Mouse (Mus musculus): ENCODE data around the gene Cdc34b. TPM values are rescaled to one million over a fixed set of nuclear protein-coding genes. Genes with fewer than 3 reads are reported as not detected.
"Not testable (repeated sequence)": the region's sequence is repeated elsewhere in the genome, so short reads cannot be mapped to it uniquely, and the experiment has no call there.

The Cdc34b gene
- total RNA-seq (2014; rRNA removed) (0.23 TPM in 1 of 2 replicates, not detected in the other), polyA plus RNA-seq (2015; fragmentation: Nextera tagmentation; extraction: Ambion mirVana) (not detected in 2 replicates)

GRCm38 (mm10) chr11:94741732-94742272 is at the start of gene Cdc34b:
Gene Cdc34b (plus strand): TSS chr11:94741782.
- Histone ChIP-seq H3K4me3 (ENCODE audit: low read depth, low read length) (no peak within 1 kb of the TSS), H3K9ac (no peak within 1 kb of the TSS), H3K4me1 (ENCODE audit: insufficient read depth) (no peaks in the 10 kb centered on the region), H3K27me3 (ENCODE audit: insufficient read depth, low read length) (no peaks in the 10 kb centered on the region), H3K9me3 (ENCODE audit: low read length) (no peaks in the 10 kb centered on the region), H3K4me2 (ENCODE audit: low read depth) (no peak within 1 kb of the TSS), H3K27ac (ENCODE audit: low read depth, low read length) (no peak within 1 kb of the TSS), H3K36me3 (ENCODE audit: insufficient read depth) (no peaks in the 10 kb centered on the region)
- WGBS, result 82% methylated on average over 29 of the region's 29 CpGs
- no peak for ATAC-seq
- no peak for TF ChIP-seq CTCF (IDR thresholded peaks at IDR 0.05; ENCODE audit: low read depth)
- no peak for DNase-seq

- not testable (repeated sequence) for H3K4me2 ChIP-seq (ENCODE audit: low read depth); H3K4me1 ChIP-seq (ENCODE audit: insufficient read depth); H3K27ac ChIP-seq (ENCODE audit: low read depth, low read length); H3K9ac ChIP-seq; ATAC-seq; H3K36me3 ChIP-seq (ENCODE audit: insufficient read depth); H3K9me3 ChIP-seq (ENCODE audit: low read length); H3K27me3 ChIP-seq (ENCODE audit: insufficient read depth, low read length); DNase-seq; H3K4me3 ChIP-seq (ENCODE audit: low read depth, low read length)
Measured at GRCm38 (mm10) chr11:94692502-94692901, 49.1 kb upstream of the Cdc34b start.

GRCm38 (mm10) chr11:94695508-94695907 is 46.1 kb upstream of the Cdc34b start:
- DNase-seq, result no peak
- no peaks in the 10 kb centered on the region for H3K36me3 ChIP-seq (ENCODE audit: insufficient read depth)
- ATAC-seq, result no peak
- no peak overlapping the region for H3K4me3 ChIP-seq (ENCODE audit: low read depth, low read length)
- no peak overlapping the region for H3K4me2 ChIP-seq (ENCODE audit: low read depth)
- no peak overlapping the region for H3K9ac ChIP-seq
- no peak overlapping the region for H3K27ac ChIP-seq (ENCODE audit: low read depth, low read length)
- H3K9me3 ChIP-seq (ENCODE audit: low read length), result no peaks in the 10 kb centered on the region
- 72% methylated on average over 6 of the region's 6 CpGs for WGBS
- H3K27me3 ChIP-seq (ENCODE audit: insufficient read depth, low read length), result no peaks in the 10 kb centered on the region
- no peaks in the 10 kb centered on the region for H3K4me1 ChIP-seq (ENCODE audit: insufficient read depth)
- no peak for TF ChIP-seq CTCF (IDR thresholded peaks at IDR 0.05; ENCODE audit: low read depth)

GRCm38 (mm10) chr11:94697140-94697539 is 44.4 kb upstream of the Cdc34b start:
- no peaks in the 10 kb centered on the region for H3K9me3 ChIP-seq (ENCODE audit: low read length)
- H3K36me3 ChIP-seq (ENCODE audit: insufficient read depth), result no peaks in the 10 kb centered on the region
- DNase-seq, result no peak
- H3K4me2 ChIP-seq (ENCODE audit: low read depth), result no peak overlapping the region
- no peak overlapping the region for H3K27ac ChIP-seq (ENCODE audit: low read depth, low read length)
- no peak for TF ChIP-seq CTCF (IDR thresholded peaks at IDR 0.05; ENCODE audit: low read depth)
- 93% methylated on average over 2 of the region's 2 CpGs for WGBS
- no peaks in the 10 kb centered on the region for H3K4me1 ChIP-seq (ENCODE audit: insufficient read depth)
- ATAC-seq, result no peak
- no peak overlapping the region for H3K4me3 ChIP-seq (ENCODE audit: low read depth, low read length)
- no peaks in the 10 kb centered on the region for H3K27me3 ChIP-seq (ENCODE audit: insufficient read depth, low read length)
- no peak overlapping the region for H3K9ac ChIP-seq

GRCm38 (mm10) chr11:94697703-94698464 is 43.7 kb upstream of the Cdc34b start:
- H3K4me2 ChIP-seq (ENCODE audit: low read depth), result no peak overlapping the region
- ATAC-seq (no peak), DNase-seq (no peak)
- no peaks in the 10 kb centered on the region for H3K4me1 ChIP-seq (ENCODE audit: insufficient read depth)
- no peaks in the 10 kb centered on the region for H3K36me3 ChIP-seq (ENCODE audit: insufficient read depth)
- TF ChIP-seq CTCF (IDR thresholded peaks at IDR 0.05; ENCODE audit: low read depth), result no peak
- H3K27me3 ChIP-seq (ENCODE audit: insufficient read depth, low read length), result no peaks in the 10 kb centered on the region
- no peaks in the 10 kb centered on the region for H3K9me3 ChIP-seq (ENCODE audit: low read length)
- no peak overlapping the region for H3K9ac ChIP-seq
- no peak overlapping the region for H3K4me3 ChIP-seq (ENCODE audit: low read depth, low read length)
- no peak overlapping the region for H3K27ac ChIP-seq (ENCODE audit: low read depth, low read length)
- WGBS, result 47% methylated on average over 13 of the region's 13 CpGs

GRCm38 (mm10) chr11:94699399-94699798 is 42.2 kb upstream of the Cdc34b start:
- 97% methylated on average over 3 of the region's 3 CpGs for WGBS
- no peak for TF ChIP-seq CTCF (IDR thresholded peaks at IDR 0.05; ENCODE audit: low read depth)
- no peak for DNase-seq

GRCm38 (mm10) chr11:94701401-94702215 is 40.0 kb upstream of the Cdc34b start:
- no peak for DNase-seq
- H3K4me1 ChIP-seq (ENCODE audit: insufficient read depth), result no peaks in the 10 kb centered on the region

More at GRCm38 (mm10) chr11:94699399-94699798, 42.2 kb upstream of the Cdc34b start:
- H3K4me2 ChIP-seq (ENCODE audit: low read depth), result no peak overlapping the region
- H3K27ac ChIP-seq (ENCODE audit: low read depth, low read length), result no peak overlapping the region
- no peak overlapping the region for H3K9ac ChIP-seq
- no peaks in the 10 kb centered on the region for H3K4me1 ChIP-seq (ENCODE audit: insufficient read depth)
- H3K4me3 ChIP-seq (ENCODE audit: low read depth, low read length), result no peak overlapping the region
- H3K27me3 ChIP-seq (ENCODE audit: insufficient read depth, low read length), result no peaks in the 10 kb centered on the region
- no peaks in the 10 kb centered on the region for H3K36me3 ChIP-seq (ENCODE audit: insufficient read depth)
- no peak for ATAC-seq
- H3K9me3 ChIP-seq (ENCODE audit: low read length), result no peaks in the 10 kb centered on the region

More at GRCm38 (mm10) chr11:94701401-94702215, 40.0 kb upstream of the Cdc34b start:
- Histone ChIP-seq H3K9ac (no peak overlapping the region), H3K36me3 (ENCODE audit: insufficient read depth) (no peaks in the 10 kb centered on the region), H3K4me3 (ENCODE audit: low read depth, low read length) (no peak overlapping the region), H3K4me2 (ENCODE audit: low read depth) (no peak overlapping the region), H3K27ac (ENCODE audit: low read depth, low read length) (no peak overlapping the region), H3K27me3 (ENCODE audit: insufficient read depth, low read length) (no peaks in the 10 kb centered on the region), H3K9me3 (ENCODE audit: low read length) (no peaks in the 10 kb centered on the region)
- WGBS, result 68% methylated on average over 27 of the region's 27 CpGs
- no peak for TF ChIP-seq CTCF (IDR thresholded peaks at IDR 0.05; ENCODE audit: low read depth)
- no peak for ATAC-seq
